Mouse (Mus musculus) left cerebral cortex, adult 8-10 months (tissue): ENCODE results near the gene Glyctk. TPM values are rescaled to one million over a fixed set of nuclear protein-coding genes. Genes with fewer than 3 reads are reported as not detected.

Experiments
- microRNA-seq, 2 experiments: library from miRNA; unstranded; fragments of <30 nt; microRNA quantifications; one replicate each; pipeline ENCODE4 v1.2.0; 2022
- total RNA-seq, 4 experiments: library from RNA; stranded (reverse); gene quantifications; 2 replicates each; pipeline ENCODE4 v1.2.4; 2022

Gene Glyctk
- total RNA-seq, 4 experiments from 2014 or later: 3.3 to 4.9 (median 3.9) TPM

Small RNA genes lying within 50 kb of the gene (microRNA-seq; reads per million reads assigned to microRNA genes)
- gene Mir135a-1: 10.9 to 17.6 reads per million in 2 experiments
- gene Mirlet7g: 108,971 to 147,144 reads per million in 2 experiments

Other genes starting within 250 kb of the Glyctk start
- 1 to 10 TPM in 2 of 4 experiments, under 1 TPM in 2; 0.82 to 2.1 (median 0.97) TPM for gene Col6a5, start 197.5 kb downstream of the Glyctk start, total RNA-seq
- gene Col6a4, start 61.4 kb downstream of the Glyctk start, total RNA-seq: 1 to 10 TPM; 1.8 to 2.9 (median 2.2) TPM
- gene Wdr82, start 12.8 kb upstream of the Glyctk start, total RNA-seq: 100 to 1,000 TPM; 112 to 132 (median 120) TPM
- 10 to 100 TPM; 23.4 to 26.9 (median 24.4) TPM for gene Ppm1m, start 41.6 kb upstream of the Glyctk start, total RNA-seq
- gene Twf2, start 45.0 kb upstream of the Glyctk start, total RNA-seq: 10 to 100 TPM; 58.6 to 61.1 (median 59.1) TPM
- 1 to 10 TPM in 3 of 4 experiments, under 1 TPM in 1; 0.85 to 2.0 (median 1.7) TPM for gene Tlr9, start 64.5 kb upstream of the Glyctk start, total RNA-seq
- gene Alas1, start 90.5 kb upstream of the Glyctk start, total RNA-seq: 100 to 1,000 TPM; 136 to 146 (median 141) TPM
- gene Poc1a, start 122.9 kb upstream of the Glyctk start, total RNA-seq: 10 to 100 TPM; 14.6 to 18.3 (median 16.7) TPM
- 100 to 1,000 TPM in 1 of 4 experiments, 10 to 100 TPM in 3; 89.5 to 103 (median 93.0) TPM for gene Dusp7, start 210.5 kb upstream of the Glyctk start, total RNA-seq